Mouse (Mus musculus) urinary bladder, postnatal 14 days (tissue): ENCODE measurements around the gene Cdh3.
A peak's percentile ranks its signal among the peaks of the same experiment; 100 is the strongest.

Experiments
- DNase-seq: peaks from one replicate; pipeline ENCODE4 v3.0.0; 2021; ENCODE audit warnings: low spot score

The Cdh3 gene

GRCm38 (mm10) chr8:106527241-106528036 lies 16.7 kb downstream of the Cdh3 start:
- DNase-seq = no peak

GRCm38 (mm10) chr8:106528596-106529249 lies 18.0 kb downstream of the Cdh3 start:
- DNase-seq = no peak

GRCm38 (mm10) chr8:106529885-106530482 lies 19.3 kb downstream of the Cdh3 start:
- no peak for DNase-seq

- DNase-seq = no peak
Measured at GRCm38 (mm10) chr8:106530566-106530965, 19.9 kb downstream of the Cdh3 start.

- no peak for DNase-seq
Measured at GRCm38 (mm10) chr8:106533709-106534108, 23.0 kb downstream of the Cdh3 start.

GRCm38 (mm10) chr8:106534449-106534848 lies 23.8 kb downstream of the Cdh3 start:
- DNase-seq = peak; percentile 83

GRCm38 (mm10) chr8:106535448-106535847 lies 24.8 kb downstream of the Cdh3 start:
- no peak for DNase-seq

GRCm38 (mm10) chr8:106539193-106539592 lies 28.5 kb downstream of the Cdh3 start:
- no peak for DNase-seq

- DNase-seq = no peak
Measured at GRCm38 (mm10) chr8:106541002-106541401, 30.3 kb downstream of the Cdh3 start.

GRCm38 (mm10) chr8:106543043-106543442 lies 32.4 kb downstream of the Cdh3 start:
- no peak for DNase-seq

GRCm38 (mm10) chr8:106545149-106545548 lies 34.5 kb downstream of the Cdh3 start:
- no peak for DNase-seq

GRCm38 (mm10) chr8:106546746-106547145 lies 36.1 kb downstream of the Cdh3 start:
- DNase-seq = no peak

- no peak for DNase-seq
Measured at GRCm38 (mm10) chr8:106548366-106548936, 37.8 kb downstream of the Cdh3 start.

GRCm38 (mm10) chr8:106550906-106551305 lies 40.2 kb downstream of the Cdh3 start:
- no peak for DNase-seq

- DNase-seq = no peak
Measured at GRCm38 (mm10) chr8:106554011-106554410, 43.3 kb downstream of the Cdh3 start.

- DNase-seq = no peak
Measured at GRCm38 (mm10) chr8:106556068-106556645, 45.5 kb downstream of the Cdh3 start.

GRCm38 (mm10) chr8:106559844-106560243 lies 49.2 kb downstream of the Cdh3 start:
- DNase-seq = no peak

GRCm38 (mm10) chr8:106561097-106561865 lies 50.6 kb downstream of the Cdh3 start:
- peak; percentile 88 for DNase-seq

- peak; percentile 93 for DNase-seq
Measured at GRCm38 (mm10) chr8:106563691-106564182, 53.0 kb downstream of the Cdh3 start.

- DNase-seq = no peak
Measured at GRCm38 (mm10) chr8:106569006-106569405, 58.3 kb downstream of the Cdh3 start.

GRCm38 (mm10) chr8:106570386-106570785 lies 59.7 kb downstream of the Cdh3 start:
- no peak for DNase-seq
